Mouse (Mus musculus): ENCODE measurements around the gene Prdx2.

- TF ChIP-seq CTCF (IDR thresholded peaks at IDR 0.05; ENCODE audit: low read depth) (no peak), EP300 (IDR thresholded peaks at IDR 0.05; ENCODE audit: low read depth) (no peak)
Measured at GRCm38 (mm10) chr8:84977435-84978247, 8.3 kb downstream of the Prdx2 start.
